Mouse (Mus musculus) kidney, adult 8-10 months (tissue): ENCODE measurements around the gene Mipep.

Source experiments
- DNase-seq, 2 experiments: peaks; one replicate each; pipeline ENCODE4 v3.0.0; 2022

Gene Mipep

GRCm38 (mm10) chr14:60885361-60885950 is 101.1 kb downstream of the Mipep start:
- DNase-seq, result no peak

DNA sequence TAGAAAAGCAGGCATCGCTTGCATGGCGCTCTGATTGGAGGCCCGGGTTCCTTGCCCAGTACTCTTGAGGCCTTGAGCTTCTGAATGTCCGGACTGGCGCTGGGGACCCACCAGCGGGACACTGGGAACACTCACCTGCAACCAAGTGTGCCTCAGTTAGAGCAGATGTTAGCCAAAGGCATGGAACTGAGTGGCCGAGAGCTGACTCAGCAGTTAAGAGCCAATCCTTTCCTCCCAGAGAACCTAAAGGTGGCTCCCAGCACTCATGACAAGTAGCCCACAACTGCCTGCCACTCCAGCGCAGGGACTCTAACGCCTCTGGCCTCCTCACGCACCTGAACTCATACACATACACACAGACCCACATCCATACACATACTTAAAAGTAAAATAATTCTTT is 109.5 kb downstream of the Mipep start:
- DNase-seq, result no peak

DNA sequence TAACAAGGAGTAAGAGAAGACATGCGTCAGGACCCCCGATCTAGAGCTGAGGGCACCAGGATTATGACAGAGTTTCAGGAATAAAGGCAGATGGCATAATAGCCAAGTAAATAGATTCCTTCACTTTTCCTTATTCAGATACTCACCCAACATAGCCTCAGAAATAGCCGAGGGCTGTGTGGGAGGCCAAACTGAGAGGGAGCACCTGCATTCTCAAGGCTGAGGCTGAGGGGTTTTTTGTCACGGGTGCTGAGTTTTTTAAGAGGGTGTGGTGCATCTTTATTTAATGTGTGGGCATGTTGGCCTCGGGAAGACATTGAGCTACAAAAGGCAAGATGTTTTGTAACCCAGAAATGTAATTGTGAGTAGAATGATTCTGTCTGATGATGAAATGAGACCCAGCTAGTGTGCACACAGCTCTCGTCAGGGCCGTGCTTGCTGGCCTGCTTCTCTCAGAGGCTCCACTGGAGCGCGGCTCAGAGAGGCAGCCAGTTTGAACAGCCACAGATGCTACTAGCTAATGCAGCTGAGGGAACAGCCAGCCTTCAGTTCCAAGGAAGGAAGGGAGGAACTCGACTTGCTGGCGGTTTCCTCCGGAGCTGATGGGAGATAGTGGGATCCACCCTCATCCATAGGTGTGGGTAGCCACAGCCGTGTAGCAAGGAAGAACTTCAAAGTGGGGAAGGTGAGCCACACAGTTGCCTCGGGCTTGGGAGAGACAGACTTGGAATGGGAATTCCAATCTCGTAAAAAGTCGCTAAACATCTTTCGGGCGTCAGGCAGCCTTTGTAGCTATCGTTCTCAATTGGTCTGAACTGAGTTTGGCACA is 111.0 kb downstream of the Mipep start:
- no peak for DNase-seq

DNA sequence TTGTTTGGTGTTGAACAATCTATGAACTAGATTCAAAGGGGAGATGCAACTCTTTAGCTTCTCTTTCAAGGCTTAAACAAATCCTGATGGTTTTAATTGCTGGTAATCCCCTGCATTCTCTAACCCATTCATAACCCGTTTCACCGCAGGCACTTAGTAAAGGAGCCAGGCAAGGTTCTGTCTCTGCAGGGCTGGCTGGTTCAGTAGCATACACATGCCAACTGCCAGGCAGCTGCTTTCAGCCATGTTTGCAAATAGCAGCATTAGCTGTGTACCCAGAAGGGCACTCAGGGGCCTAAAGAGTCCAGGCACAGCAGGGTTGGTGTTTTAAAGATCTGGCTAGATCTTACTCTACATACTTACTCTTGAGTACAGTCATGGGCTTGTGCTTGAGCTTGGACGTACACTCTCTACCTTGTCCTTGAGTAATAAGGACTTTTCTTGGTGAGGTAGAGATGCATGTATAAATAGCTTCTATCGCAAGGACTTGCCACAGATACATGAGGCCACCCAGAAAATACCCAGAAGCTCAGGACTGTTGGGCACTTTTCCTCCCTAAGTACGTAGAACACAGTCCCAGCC is 113.8 kb downstream of the Mipep start:
- DNase-seq, result no peak

DNA sequence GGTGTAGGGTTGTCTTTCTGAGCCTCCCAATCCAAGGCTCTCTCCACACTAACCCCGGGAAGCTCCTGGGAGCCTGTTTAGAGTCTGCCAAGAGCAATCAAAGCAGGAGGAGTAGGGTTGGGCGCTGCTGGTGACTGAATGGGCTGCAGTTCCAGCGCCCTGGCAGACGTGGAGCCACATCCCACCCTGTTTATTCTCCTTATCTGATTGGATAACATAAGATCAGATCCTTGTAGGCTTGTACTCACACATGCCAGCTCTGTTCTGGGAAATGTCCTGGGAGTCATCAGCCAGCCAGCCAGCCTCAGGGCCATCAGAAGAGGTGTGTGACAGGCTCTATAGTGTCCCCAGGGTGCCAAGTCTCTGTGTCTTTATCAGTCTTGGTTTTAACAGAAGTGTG is 120.1 kb downstream of the Mipep start:
- no peak for DNase-seq

DNA sequence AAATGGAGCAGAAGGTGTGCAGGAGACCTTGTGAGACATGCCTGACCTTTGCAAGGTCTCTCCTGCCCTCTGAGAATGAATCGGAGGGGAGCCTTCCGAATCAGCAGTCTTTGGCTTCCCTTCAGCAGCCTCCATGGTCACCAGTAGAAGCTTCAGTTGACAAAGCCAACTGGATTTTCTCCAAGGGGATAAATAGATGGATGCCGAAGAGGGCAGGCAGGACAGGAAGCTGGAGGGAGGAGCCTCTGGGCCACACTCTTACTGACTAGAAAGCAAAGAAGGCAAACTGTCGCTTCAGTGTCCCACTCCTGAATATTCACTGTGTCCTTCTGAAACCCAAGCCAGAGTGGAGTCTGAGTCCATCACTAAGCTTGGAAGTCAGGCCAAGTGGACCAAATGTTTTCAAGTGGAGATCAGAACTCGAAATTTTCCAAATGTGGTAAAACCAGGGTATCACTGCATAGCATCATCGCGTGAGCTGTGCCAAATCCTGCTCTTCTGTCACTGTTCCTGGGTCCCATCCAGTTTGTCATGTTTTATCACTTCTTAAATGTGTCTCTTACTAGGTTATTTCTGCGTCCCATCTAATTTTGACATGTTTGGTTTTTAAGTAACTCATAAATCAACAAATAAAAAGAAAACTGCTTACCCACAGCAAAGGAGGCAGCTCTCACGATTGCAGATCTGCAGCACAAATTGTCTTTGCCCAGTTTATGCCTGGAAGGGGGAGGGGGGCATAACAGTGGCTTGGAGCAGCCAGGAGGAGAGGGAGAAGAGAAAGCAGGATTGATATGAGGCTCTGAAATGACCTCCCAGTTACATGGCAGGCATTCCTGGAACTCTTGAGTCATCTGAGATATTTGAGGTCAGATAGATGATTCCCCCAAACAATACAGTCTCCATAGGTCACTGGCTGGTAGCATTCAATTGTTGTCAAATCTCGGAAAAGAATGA is 122.3 kb downstream of the Mipep start:
- DNase-seq, result no peak

DNA sequence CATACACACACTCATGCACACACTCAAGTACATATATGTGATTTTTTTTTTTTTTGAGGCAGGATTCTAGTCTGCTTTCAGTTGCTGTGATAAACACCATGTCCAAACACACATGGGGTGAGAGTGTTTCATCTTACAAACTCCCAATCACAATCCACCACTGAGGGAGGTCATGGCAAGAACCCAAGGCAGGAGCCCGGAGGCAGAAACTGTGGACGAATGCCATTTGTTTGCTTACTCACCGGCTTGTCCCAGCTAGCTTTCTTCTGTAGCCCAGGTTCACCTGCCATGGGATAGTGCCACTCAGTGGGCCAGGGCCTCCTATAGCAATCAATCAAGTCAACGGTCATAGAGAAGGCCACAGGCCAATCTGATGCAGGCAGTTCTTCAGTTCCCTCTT is 125.0 kb downstream of the Mipep start:
- DNase-seq, result no peak

GRCm38 (mm10) chr14:60910506-60911444 is 126.4 kb downstream of the Mipep start:
- DNase-seq, result no peak

DNA sequence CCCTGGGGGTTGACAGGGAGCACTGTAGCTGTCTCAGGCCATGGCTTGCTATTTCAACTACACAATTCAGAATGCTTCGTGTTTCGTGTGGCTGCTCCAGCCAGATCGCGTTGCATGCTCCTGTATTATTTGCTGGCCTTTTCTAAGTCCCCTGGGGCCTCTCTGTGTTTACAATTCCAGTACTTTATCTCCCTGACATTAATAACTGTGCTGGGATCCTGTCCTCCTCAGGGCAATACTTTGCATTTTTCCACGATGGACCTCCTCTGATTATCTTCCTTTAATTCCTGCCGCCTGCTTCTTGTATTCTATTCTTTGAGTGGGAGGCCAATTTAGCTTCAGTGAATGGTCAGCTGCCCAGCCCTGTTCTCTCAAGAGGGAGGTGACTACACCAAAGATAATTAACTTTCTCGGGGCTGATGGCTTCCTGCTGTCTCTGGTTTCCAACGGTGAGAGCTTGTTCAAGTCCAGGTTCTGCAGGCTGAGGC is 128.7 kb downstream of the Mipep start:
- no peak for DNase-seq

GRCm38 (mm10) chr14:60916661-60917060 is 132.3 kb downstream of the Mipep start:
- no peak for DNase-seq

GRCm38 (mm10) chr14:60926011-60926410 is 141.6 kb downstream of the Mipep start:
- DNase-seq, result no peak

DNA sequence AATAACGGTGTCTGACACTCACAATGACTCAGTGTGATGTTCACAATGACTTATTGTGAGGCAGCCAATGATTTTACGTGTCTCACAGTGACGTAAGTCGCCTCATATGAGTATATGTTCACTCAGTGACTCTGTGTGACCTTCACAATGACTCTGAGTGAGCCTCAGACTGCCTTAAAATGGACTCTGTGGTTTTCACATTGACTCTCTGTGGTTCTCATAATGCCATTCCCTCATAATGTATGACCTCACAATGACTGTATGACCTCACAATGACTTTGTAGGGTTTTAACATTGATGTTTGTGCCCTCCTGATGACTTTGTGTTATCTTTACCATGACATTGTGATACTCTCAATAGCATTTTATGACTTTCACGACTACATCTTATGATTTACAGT is 151.3 kb downstream of the Mipep start:
- DNase-seq, result no peak

DNA sequence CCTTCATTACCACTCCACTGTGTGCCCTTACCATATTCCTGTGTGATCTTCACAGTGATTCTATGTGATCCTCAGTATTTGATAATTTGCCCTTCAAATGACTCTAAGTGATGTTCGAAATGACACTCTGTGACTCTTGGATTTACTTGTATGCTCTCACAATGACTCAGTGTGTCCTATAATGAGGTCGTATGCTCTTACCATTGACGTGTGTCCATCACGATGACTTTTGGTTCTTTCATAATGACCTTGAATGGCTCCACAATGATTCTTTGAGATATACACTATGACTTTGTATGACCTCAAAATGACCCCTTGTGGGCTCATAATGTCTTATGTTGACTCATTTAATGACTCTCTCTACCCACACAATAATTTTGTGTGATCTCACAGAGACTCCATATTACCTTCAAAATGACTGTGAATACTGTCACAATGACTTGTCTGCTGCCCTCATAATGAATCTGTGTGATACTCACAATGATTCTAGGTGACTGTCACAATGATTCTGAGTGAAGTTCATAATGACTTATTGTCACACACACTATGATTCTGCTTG is 153.2 kb downstream of the Mipep start:
- DNase-seq, result no peak
